ENCODE assay signal across 31 mouse cellular contexts in the genomic region with DNA sequence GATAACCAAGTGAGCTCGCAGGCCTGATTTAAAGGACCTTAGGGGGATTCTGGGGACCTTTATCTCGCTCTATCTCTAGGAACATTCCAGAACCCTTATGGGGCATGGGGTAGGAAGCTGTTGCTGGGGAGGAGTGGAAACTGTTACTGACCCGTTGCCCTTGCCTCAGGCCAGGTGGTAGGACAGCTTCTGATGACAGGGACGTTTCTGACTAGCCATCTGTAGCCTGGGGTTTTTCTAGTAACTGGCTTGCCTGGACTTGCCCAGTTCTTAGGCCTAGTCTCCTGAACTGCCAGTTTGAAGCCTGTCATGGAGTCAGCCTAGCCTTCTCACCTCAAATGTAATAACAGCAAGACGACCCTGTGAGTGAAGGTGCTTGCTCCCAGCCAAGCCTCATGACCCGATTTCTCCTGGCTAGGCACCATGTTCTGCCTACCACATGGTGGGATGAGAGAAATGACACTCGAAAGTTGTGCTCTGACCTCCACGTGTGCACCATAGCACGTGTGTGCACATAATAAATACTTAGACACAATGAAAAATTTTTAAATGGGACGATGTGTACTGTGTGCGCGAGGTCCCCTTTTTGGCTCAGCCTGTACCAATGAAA. TPM values are rescaled to one million over a fixed set of nuclear protein-coding genes. Genes with fewer than 3 reads are reported as not detected.
DNase-seq lines count a peak whose midpoint lies in the region; ATAC-seq and TF ChIP-seq lines count a peak whose summit lies in the region.
"Had no signal": no experiment of that assay in that cellular context is flagged by ENCODE, and none has a peak within 500 bp of the region (broad histone marks: within the 10 kb centered on the region; RNA-seq: fewer than 3 reads in every experiment).

No protein-coding gene starts in this region.

- no peak overlapping the region for H3K4me3 ChIP-seq in forebrain, embryonic 13.5 days
- H3K4me3 ChIP-seq in forebrain, embryonic 16.5 days (replicated peaks; ENCODE audit: low read length): no peak overlapping the region
- H3K4me3 ChIP-seq in hindbrain, embryonic 10.5 days: no peak overlapping the region
- no peak overlapping the region for H3K4me3 ChIP-seq in hindbrain, embryonic 16.5 days (ENCODE audit: low read length)
- H3K4me3 ChIP-seq in CH12.LX (replicated peaks in 1 of 3; ENCODE audit: low read depth in 2 of 3, low read length in 2 of 3, poor library complexity in 1 of 3) (no peak overlapping the region), ES-Bruce4 (ENCODE audit: low read depth, low read length) (no peak overlapping the region)
- no peak overlapping the region for H3K4me3 ChIP-seq in left cerebral cortex, adult 2 months
- H3K4me3 ChIP-seq: embryonic facial prominence, embryonic 13.5 days; erythroblast, embryonic 14.5 days; gastrocnemius, adult 2 months; hindbrain, embryonic 15.5 days; intestine, embryonic 15.5 days had no signal

- no peaks in the 10 kb centered on the region for H3K36me3 ChIP-seq in forebrain, embryonic 13.5 days (ENCODE audit: poor library complexity, severe bottlenecking)
- no peaks in the 10 kb centered on the region for H3K36me3 ChIP-seq in forebrain, embryonic 16.5 days (ENCODE audit: control insufficient read depth, insufficient read depth)
- no peaks in the 10 kb centered on the region for H3K36me3 ChIP-seq in hindbrain, embryonic 10.5 days
- H3K36me3 ChIP-seq in hindbrain, embryonic 16.5 days (ENCODE audit: control insufficient read depth, insufficient read depth, low read length): no peaks in the 10 kb centered on the region
- H3K36me3 ChIP-seq in CH12.LX (replicated peaks in 1 of 2; ENCODE audit: control insufficient read depth in 1 of 2, insufficient read depth in 1 of 2, low read length in 1 of 2) (no peaks in the 10 kb centered on the region), ES-Bruce4 (ENCODE audit: control insufficient read depth, insufficient read depth, low read length, poor library complexity, severe bottlenecking) (no peaks in the 10 kb centered on the region)
- H3K36me3 ChIP-seq: embryonic facial prominence, embryonic 13.5 days; hindbrain, embryonic 15.5 days; intestine, embryonic 15.5 days had no signal

- H3K9me3 ChIP-seq in forebrain, embryonic 13.5 days (replicated peaks): no peaks in the 10 kb centered on the region
- no peaks in the 10 kb centered on the region for H3K9me3 ChIP-seq in forebrain, embryonic 16.5 days (ENCODE audit: control insufficient read depth, low read length)
- no peaks in the 10 kb centered on the region for H3K9me3 ChIP-seq in hindbrain, embryonic 10.5 days
- no peaks in the 10 kb centered on the region for H3K9me3 ChIP-seq in hindbrain, embryonic 16.5 days (ENCODE audit: control insufficient read depth, low read length)
- H3K9me3 ChIP-seq in CH12.LX (replicated peaks; ENCODE audit: low read length) (peaks cover 10% of the 10 kb centered on the region), ES-Bruce4 (replicated peaks; ENCODE audit: control insufficient read depth, insufficient read depth, low read length, poor library complexity, severe bottlenecking) (no peaks in the 10 kb centered on the region)
- H3K9me3 ChIP-seq: embryonic facial prominence, embryonic 13.5 days; hindbrain, embryonic 15.5 days; intestine, embryonic 15.5 days had no signal

- peak; percentile 94 for TF ChIP-seq EP300 in CH12.LX (IDR thresholded peaks at IDR 0.05; ENCODE audit: low read length)
- peak; percentile 78; the same call in 1 of the 2 replicates for TF ChIP-seq EP300 in ES-Bruce4 (IDR thresholded peaks at IDR 0.05; ENCODE audit: insufficient read depth, low read depth, low read length)

- DNase-seq in hindbrain, embryonic 10.5 days (ENCODE audit: low spot score): no peak
- peak; percentile 91 for DNase-seq in CH12.LX (ENCODE audit: extremely low read depth)
- no peak for DNase-seq in left cerebral cortex, adult 2 months (ENCODE audit: extremely low spot score in 1 of 2, low spot score in 2 of 2)
- DNase-seq: adrenal gland, adult 2 months; adrenal gland, postnatal 14 days; B cell, adult 2 months; cerebellum, adult 11 months; cerebellum, adult 2 months; cerebellum, adult 9-11 months; cerebellum, postnatal 25 days; gastrocnemius, adult 2 months; gastrocnemius, postnatal 14 days; heart, adult 11 months; kidney, adult 11 months; kidney, adult 8-10 months had no signal

- H3K4me1 ChIP-seq in forebrain, embryonic 13.5 days: peaks cover 61% of the 10 kb centered on the region
- H3K4me1 ChIP-seq in forebrain, embryonic 16.5 days (replicated peaks; ENCODE audit: control insufficient read depth, insufficient read depth, low read length): peaks cover 50% of the 10 kb centered on the region
- H3K4me1 ChIP-seq in hindbrain, embryonic 10.5 days (replicated peaks): peaks cover 56% of the 10 kb centered on the region
- H3K4me1 ChIP-seq in hindbrain, embryonic 16.5 days (ENCODE audit: control insufficient read depth, insufficient read depth, low read depth, low read length): peaks cover 19% of the 10 kb centered on the region
- H3K4me1 ChIP-seq in CH12.LX (ENCODE audit: control insufficient read depth in 1 of 2, insufficient read depth in 2 of 2): peaks cover 55 to 96% of the 10 kb centered on the region in 2 experiments
- peaks cover 13% of the 10 kb centered on the region for H3K4me1 ChIP-seq in ES-Bruce4 (ENCODE audit: control insufficient read depth, insufficient read depth, low read length)

- H3K4me2 ChIP-seq in forebrain, embryonic 13.5 days: no peak overlapping the region
- no peak overlapping the region for H3K4me2 ChIP-seq in forebrain, embryonic 16.5 days (ENCODE audit: low read length)
- H3K4me2 ChIP-seq in hindbrain, embryonic 16.5 days (ENCODE audit: low read length): no peak overlapping the region
- H3K4me2 ChIP-seq in CH12.LX (ENCODE audit: insufficient read depth, low read depth, poor library complexity, severe bottlenecking): no peak overlapping the region
- H3K4me2 ChIP-seq: embryonic facial prominence, embryonic 13.5 days; heart, embryonic 11.5 days; hindbrain, embryonic 15.5 days; intestine, embryonic 15.5 days had no signal

- TF ChIP-seq RAD21 in CH12.LX (IDR thresholded peaks at IDR 0.05; ENCODE audit: low read depth, low read length): peak; percentile 8

- TF ChIP-seq CTCF in CH12.LX (conservative IDR thresholded peaks at IDR 0.05 in 1 of 2, IDR thresholded peaks at IDR 0.05 in 1 of 2; ENCODE audit: low read depth in 2 of 2, low read length in 2 of 2) (no peak), ES-Bruce4 (IDR thresholded peaks at IDR 0.05; ENCODE audit: low read depth, low read length) (no peak)
- TF ChIP-seq CTCF in left cerebral cortex, adult 2 months (IDR thresholded peaks at IDR 0.05): no peak

- H3K27me3 ChIP-seq in forebrain, embryonic 13.5 days: peaks cover 7% of the 10 kb centered on the region
- H3K27me3 ChIP-seq in forebrain, embryonic 16.5 days (replicated peaks; ENCODE audit: control insufficient read depth, insufficient read depth, low read length): no peaks in the 10 kb centered on the region
- H3K27me3 ChIP-seq in hindbrain, embryonic 10.5 days (ENCODE audit: insufficient read depth, poor library complexity, severe bottlenecking): peaks cover 14% of the 10 kb centered on the region; the same call in 1 of the 2 replicates
- no peaks in the 10 kb centered on the region for H3K27me3 ChIP-seq in hindbrain, embryonic 16.5 days (replicated peaks; ENCODE audit: control insufficient read depth, insufficient read depth, low read length)
- H3K27me3 ChIP-seq in CH12.LX (replicated peaks): no peaks in the 10 kb centered on the region
- H3K27me3 ChIP-seq in ES-Bruce4 (ENCODE audit: control insufficient read depth, insufficient read depth, low read length, poor library complexity, severe bottlenecking): no peaks in the 10 kb centered on the region
- H3K27me3 ChIP-seq: embryonic facial prominence, embryonic 13.5 days; intestine, embryonic 15.5 days had no signal

- in situ Hi-C loops in CH12.LX (cut with MboI; ENCODE audit: low pct_ligation_motif_present, low pct_unique_long_range_greater_than_20kb, low sequenced_read_pairs): loop anchor here (10.0 kb wide), 1 partner anchor 354 kb away; the partner anchor contains the start of genes Afmid and Tk1

- intact Hi-C loops in left cerebral cortex, adult 2 months (cut with DNase I): loop anchor here (5.0 kb wide), 1 partner anchor 78 kb away; no protein-coding TSS in a partner anchor

- TF ChIP-seq POLR2A in CH12.LX (IDR thresholded peaks at IDR 0.05; ENCODE audit: low read depth, low read length) (peak; percentile 50; the same call in 1 of the 2 replicates), ES-Bruce4 (IDR thresholded peaks at IDR 0.05; ENCODE audit: insufficient read depth, low read length) (no peak)

- H3K79me2 ChIP-seq in CH12.LX (replicated peaks; ENCODE audit: control insufficient read depth, extremely low read depth, insufficient read depth, poor library complexity, severe bottlenecking): no peaks in the 10 kb centered on the region

- ATAC-seq in forebrain, embryonic 13.5 days: no peak
- ATAC-seq in forebrain, embryonic 16.5 days: no peak
- ATAC-seq in hindbrain, embryonic 16.5 days: no peak
- ATAC-seq: intestine, embryonic 15.5 days had no signal

- WGBS in forebrain, embryonic 13.5 days: 90% methylated on average over 12 of the region's 12 CpGs
- 90% methylated on average over 12 of the region's 12 CpGs for WGBS in forebrain, embryonic 16.5 days
- 88% methylated on average over 12 of the region's 12 CpGs for WGBS in hindbrain, embryonic 10.5 days
- WGBS in hindbrain, embryonic 16.5 days: 91% methylated on average over 12 of the region's 12 CpGs

- H3K9ac ChIP-seq in forebrain, embryonic 13.5 days: no peak overlapping the region
- H3K9ac ChIP-seq in forebrain, embryonic 16.5 days (replicated peaks; ENCODE audit: low read depth, low read length): no peak overlapping the region
- no peak overlapping the region for H3K9ac ChIP-seq in hindbrain, embryonic 16.5 days (ENCODE audit: low read depth, low read length)
- H3K9ac ChIP-seq in CH12.LX (ENCODE audit: insufficient read depth, low read depth): peak overlapping the region; percentile 42
- no peak overlapping the region for H3K9ac ChIP-seq in ES-Bruce4 (ENCODE audit: low read depth, poor library complexity, severe bottlenecking)
- H3K9ac ChIP-seq: embryonic facial prominence, embryonic 13.5 days; hindbrain, embryonic 15.5 days; intestine, embryonic 15.5 days had no signal

- dilution Hi-C loops in CH12.LX (cut with MboI; ENCODE audit: extremely low pct_ligation_motif_present, extremely low pct_unique_long_range_greater_than_20kb, low sequenced_read_pairs): no loop called here

- 0 out of 2 replicates have a peak overlapping the region, but pooled peaks have one; percentile 83 for H3K27ac ChIP-seq in forebrain, embryonic 13.5 days
- H3K27ac ChIP-seq in forebrain, embryonic 16.5 days (ENCODE audit: low read length): no peak overlapping the region
- H3K27ac ChIP-seq in hindbrain, embryonic 10.5 days: peak overlapping the region; percentile 19; the same call in 1 of the 2 replicates
- no peak overlapping the region for H3K27ac ChIP-seq in hindbrain, embryonic 16.5 days (ENCODE audit: low read depth, low read length)
- H3K27ac ChIP-seq in CH12.LX (ENCODE audit: insufficient read depth, low read depth) (peak overlapping the region; percentile 94), ES-Bruce4 (ENCODE audit: insufficient read depth, low read length) (no peak overlapping the region)
- no peak overlapping the region for H3K27ac ChIP-seq in left cerebral cortex, adult 2 months
- H3K27ac ChIP-seq: embryonic facial prominence, embryonic 13.5 days; gastrocnemius, adult 2 months; intestine, embryonic 15.5 days had no signal

RNA-seq across cellular contexts. Expression of gene Gm11733, which starts 13.5 kb away (rescaled TPM):
- polyA plus RNA-seq in forebrain, embryonic 13.5 days (2015; fragmentation: Nextera tagmentation; extraction: Ambion mirVana): 0.08 TPM in 1 of 2 replicates, not detected in the other
- 0.14 TPM in 1 of 2 replicates, not detected in the other for polyA plus RNA-seq in forebrain, embryonic 16.5 days (2015; fragmentation: Nextera tagmentation; extraction: Ambion mirVana)
- not detected in 2 replicates for polyA plus RNA-seq in hindbrain, embryonic 10.5 days (2016; fragmentation: Nextera tagmentation; extraction: Ambion mirVana)
- 0.06 TPM in 2 replicates for polyA plus RNA-seq in hindbrain, embryonic 16.5 days (2015; fragmentation: Nextera tagmentation; extraction: Ambion mirVana)
- 0.08 TPM in 1 of 2 replicates, not detected in the other for total RNA-seq in CH12.LX (2012; rRNA removed)
- 0.12 TPM in 1 of 2 replicates, not detected in the other for total RNA-seq in CH12.LX (2014; rRNA removed)
- polyA plus RNA-seq in CH12.LX (2012; ENCODE audit: insufficient read length, low read depth): 0.10 TPM in 1 of 2 replicates, not detected in the other
- not detected in 2 replicates for polyA plus RNA-seq in ES-Bruce4 (2011; ENCODE audit: insufficient read depth, insufficient read length, low read depth, missing spikeins)
- total RNA-seq in left cerebral cortex, adult 2 months (2021): under 1 TPM in 1 of 2 experiments, not detected in 1; 0.18 TPM
- total RNA-seq: adrenal gland, adult 2 months; adrenal gland, postnatal 14 days; adrenal gland, postnatal 4 days; common myeloid progenitor, adult 5-6 weeks; gastrocnemius, adult 2 months; gastrocnemius, postnatal 14 days; gastrocnemius, postnatal 4 days; heart, postnatal 25 days; hematopoietic stem cell, adult 5-6 weeks; MEL had no signal
- polyA plus RNA-seq: adrenal gland, adult 2 months; embryonic facial prominence, embryonic 13.5 days; erythroblast, embryonic 14.5 days; heart, postnatal 0 days; hindbrain, embryonic 15.5 days; intestine, embryonic 15.5 days had no signal

Comparison
In these comparisons a context has a peak if more than half of its experiments do, and no peak if none do; other contexts are left out.
1. H3K27ac ChIP-seq: peak in forebrain, embryonic 13.5 days (single experiment), hindbrain, embryonic 10.5 days (single experiment) and CH12.LX (single experiment); none in forebrain, embryonic 16.5 days (single experiment), hindbrain, embryonic 16.5 days (single experiment), ES-Bruce4 (single experiment) and left cerebral cortex, adult 2 months (single experiment).